Mouse (Mus musculus): ENCODE results near the gene Pwp2.
A peak's percentile ranks its signal among the peaks of the same experiment; 100 is the strongest.

Pwp2 gene

GRCm38 (mm10) chr10:78171057-78171456, 13.9 kb downstream of the Pwp2 start:
- DNase-seq (ENCODE audit: low spot score in 2 of 2): no peak

- no peak for DNase-seq (ENCODE audit: low spot score in 2 of 2)
Measured at GRCm38 (mm10) chr10:78170445-78170844, 14.5 kb downstream of the Pwp2 start.

- peak; percentile 99 to 100 for DNase-seq (ENCODE audit: low spot score in 2 of 2)
Measured at GRCm38 (mm10) chr10:78169281-78170042, 15.5 kb downstream of the Pwp2 start, which contains the start of gene D10Jhu81e. TSS of gene D10Jhu81e (minus strand) at chr10:78169782.

GRCm38 (mm10) chr10:78168792-78169191, 16.2 kb downstream of the Pwp2 start:
- DNase-seq (ENCODE audit: low spot score in 2 of 2): no peak

- no peak for DNase-seq (ENCODE audit: low spot score in 2 of 2)
Measured at GRCm38 (mm10) chr10:78167775-78168174, 17.2 kb downstream of the Pwp2 start.

- DNase-seq (ENCODE audit: low spot score in 2 of 2): no peak
Measured at GRCm38 (mm10) chr10:78167333-78167732, 17.6 kb downstream of the Pwp2 start.

- no peak for DNase-seq (ENCODE audit: low spot score in 2 of 2)
Measured at GRCm38 (mm10) chr10:78165256-78166005, 19.5 kb downstream of the Pwp2 start.

- DNase-seq (ENCODE audit: low spot score in 2 of 2): no peak
Measured at GRCm38 (mm10) chr10:78164786-78165185, 20.2 kb downstream of the Pwp2 start.

- peak; percentile 27 to 67 for DNase-seq (ENCODE audit: low spot score in 2 of 2)
Measured at GRCm38 (mm10) chr10:78163923-78164322, 21.0 kb downstream of the Pwp2 start.

- DNase-seq (ENCODE audit: low spot score in 2 of 2): no peak
Measured at GRCm38 (mm10) chr10:78163241-78163640, 21.7 kb downstream of the Pwp2 start.

- DNase-seq (ENCODE audit: low spot score in 2 of 2): no peak
Measured at GRCm38 (mm10) chr10:78162646-78163045, 22.3 kb downstream of the Pwp2 start.

- DNase-seq (ENCODE audit: low spot score in 2 of 2): no peak
Measured at GRCm38 (mm10) chr10:78161096-78161495, 23.9 kb downstream of the Pwp2 start.

GRCm38 (mm10) chr10:78160369-78161095, 24.4 kb downstream of the Pwp2 start:
- DNase-seq (ENCODE audit: low spot score in 2 of 2): peak; percentile 65

- DNase-seq (ENCODE audit: low spot score in 2 of 2): peak; percentile 64 to 82
Measured at GRCm38 (mm10) chr10:78159906-78160305, 25.0 kb downstream of the Pwp2 start.

GRCm38 (mm10) chr10:78159252-78159878, 25.6 kb downstream of the Pwp2 start:
- peak; percentile 52 to 60 for DNase-seq (ENCODE audit: low spot score in 2 of 2)

- DNase-seq (ENCODE audit: low spot score in 2 of 2): no peak
Measured at GRCm38 (mm10) chr10:78158041-78158440, 26.9 kb downstream of the Pwp2 start.

- no peak for DNase-seq (ENCODE audit: low spot score in 2 of 2)
Measured at GRCm38 (mm10) chr10:78156926-78157325, 28.0 kb downstream of the Pwp2 start.

GRCm38 (mm10) chr10:78148834-78149766, 35.8 kb downstream of the Pwp2 start:
- DNase-seq (ENCODE audit: low spot score in 2 of 2): no peak

- DNase-seq (ENCODE audit: low spot score in 2 of 2): no peak
Measured at GRCm38 (mm10) chr10:78147908-78148441, 37.0 kb downstream of the Pwp2 start.

- no peak for DNase-seq (ENCODE audit: low spot score in 2 of 2)
Measured at GRCm38 (mm10) chr10:78143727-78144505, 41.0 kb downstream of the Pwp2 start.
